Mouse (Mus musculus): Measurements from ENCODE around the gene Coq10b. TPM values are rescaled to one million over a fixed set of nuclear protein-coding genes. Genes with fewer than 3 reads are reported as not detected.
A peak's percentile ranks its signal among the peaks of the same experiment; 100 is the strongest.

Coq10b gene
- polyA plus RNA-seq, 1 experiment from 2014 or later: 22.1 TPM

- H3K36me3 ChIP-seq: peaks cover 52% of the 10 kb centered on the region
- peak within 1 kb of the TSS; percentile 94 for H3K9ac ChIP-seq
- ATAC-seq (ENCODE audit: low FRiP score, low read depth): peak; percentile 95
- H3K9me3 ChIP-seq: no peaks in the 10 kb centered on the region
- WGBS: under 1% methylated on average over 72 of the region's 76 CpGs
- peaks cover 40% of the 10 kb centered on the region for H3K4me1 ChIP-seq
- no peaks in the 10 kb centered on the region for H3K27me3 ChIP-seq
- peak within 1 kb of the TSS; percentile 91 for H3K4me3 ChIP-seq
- H3K27ac ChIP-seq: peak within 1 kb of the TSS; percentile 92
- H3K4me2 ChIP-seq (replicated peaks): peak within 1 kb of the TSS; percentile 94
These were observed 35.5 kb downstream of the Coq10b start, which contains the start of the genes Hspe1 and Hspd1 for GRCm38 (mm10) chr1:55087932-55088610. Hspe1 (plus strand) TSS chr1:55088132. Hspd1 (minus strand) TSS chr1:55088243.

GRCm38 (mm10) chr1:55088611-55089497, 36.3 kb downstream of the Coq10b start:
- H3K4me1 ChIP-seq: peaks cover 40% of the 10 kb centered on the region
- WGBS: 7% methylated on average over 16 of the region's 16 CpGs
- no peak for ATAC-seq (ENCODE audit: low FRiP score, low read depth)
- peak overlapping the region; percentile 94 for H3K9ac ChIP-seq
- H3K27me3 ChIP-seq: no peaks in the 10 kb centered on the region
- peak overlapping the region; percentile 92 for H3K27ac ChIP-seq
- H3K4me3 ChIP-seq: peak overlapping the region; percentile 91
- peaks cover 49% of the 10 kb centered on the region for H3K36me3 ChIP-seq
- H3K9me3 ChIP-seq: no peaks in the 10 kb centered on the region
- peak overlapping the region; percentile 78 for H3K4me2 ChIP-seq (replicated peaks)

GRCm38 (mm10) chr1:55089498-55090064, 37.0 kb downstream of the Coq10b start:
- WGBS: 86% methylated on average over 5 of the region's 5 CpGs
- Histone ChIP-seq H3K27me3 (no peaks in the 10 kb centered on the region), H3K9ac (peak overlapping the region; percentile 94), H3K4me2 (replicated peaks) (peak overlapping the region; percentile 78), H3K4me1 (peaks cover 37% of the 10 kb centered on the region), H3K27ac (no peak overlapping the region), H3K36me3 (peaks cover 46% of the 10 kb centered on the region), H3K4me3 (peak overlapping the region; percentile 91), H3K9me3 (no peaks in the 10 kb centered on the region)
- ATAC-seq (ENCODE audit: low FRiP score, low read depth): no peak

GRCm38 (mm10) chr1:55092056-55092455, 39.5 kb downstream of the Coq10b start:
- H3K9me3 ChIP-seq: no peaks in the 10 kb centered on the region
- peaks cover 32% of the 10 kb centered on the region for H3K36me3 ChIP-seq
- peaks cover 14% of the 10 kb centered on the region for H3K4me1 ChIP-seq
- H3K4me2 ChIP-seq (replicated peaks): no peak overlapping the region
- ATAC-seq (ENCODE audit: low FRiP score, low read depth): no peak
- no peaks in the 10 kb centered on the region for H3K27me3 ChIP-seq
- WGBS: 80% methylated on average over 2 of the region's 2 CpGs
- no peak overlapping the region for H3K4me3 ChIP-seq
- no peak overlapping the region for H3K27ac ChIP-seq
- H3K9ac ChIP-seq: no peak overlapping the region

GRCm38 (mm10) chr1:55092469-55092868, 39.9 kb downstream of the Coq10b start:
- 61% methylated on average over 1 of the region's 1 CpGs for WGBS
- Histone ChIP-seq H3K4me1 (peaks cover 14% of the 10 kb centered on the region), H3K9ac (no peak overlapping the region), H3K36me3 (peaks cover 32% of the 10 kb centered on the region), H3K27ac (no peak overlapping the region), H3K4me2 (replicated peaks) (no peak overlapping the region), H3K9me3 (no peaks in the 10 kb centered on the region), H3K4me3 (no peak overlapping the region), H3K27me3 (no peaks in the 10 kb centered on the region)
- no peak for ATAC-seq (ENCODE audit: low FRiP score, low read depth)

- no peak overlapping the region for H3K27ac ChIP-seq
- H3K4me2 ChIP-seq (replicated peaks): no peak overlapping the region
- no peak for ATAC-seq (ENCODE audit: low FRiP score, low read depth)
- no peak overlapping the region for H3K4me3 ChIP-seq
- peaks cover 4% of the 10 kb centered on the region; the same call in 1 of the 2 replicates for H3K9me3 ChIP-seq
- no peaks in the 10 kb centered on the region for H3K4me1 ChIP-seq
- 88% methylated on average over 9 of the region's 9 CpGs for WGBS
- H3K36me3 ChIP-seq: no peaks in the 10 kb centered on the region
- H3K9ac ChIP-seq: no peak overlapping the region
- H3K27me3 ChIP-seq: no peaks in the 10 kb centered on the region
These were observed 54.5 kb downstream of the Coq10b start for GRCm38 (mm10) chr1:55106919-55107585.

- H3K4me1 ChIP-seq: no peaks in the 10 kb centered on the region
- no peaks in the 10 kb centered on the region for H3K27me3 ChIP-seq
- no peak overlapping the region for H3K4me2 ChIP-seq (replicated peaks)
- no peak overlapping the region for H3K27ac ChIP-seq
- H3K4me3 ChIP-seq: no peak overlapping the region
- H3K9ac ChIP-seq: no peak overlapping the region
- H3K9me3 ChIP-seq: peaks cover 4% of the 10 kb centered on the region; the same call in 1 of the 2 replicates
- 77% methylated on average over 1 of the region's 1 CpGs for WGBS
- no peaks in the 10 kb centered on the region for H3K36me3 ChIP-seq
- no peak for ATAC-seq (ENCODE audit: low FRiP score, low read depth)
These were observed 55.1 kb downstream of the Coq10b start for GRCm38 (mm10) chr1:55107644-55108043.

GRCm38 (mm10) chr1:55108473-55108872, 55.9 kb downstream of the Coq10b start:
- H3K4me3 ChIP-seq: no peak overlapping the region
- H3K27ac ChIP-seq: no peak overlapping the region
- no peaks in the 10 kb centered on the region for H3K27me3 ChIP-seq
- no peak for ATAC-seq (ENCODE audit: low FRiP score, low read depth)
- no peaks in the 10 kb centered on the region for H3K36me3 ChIP-seq
- H3K4me1 ChIP-seq: no peaks in the 10 kb centered on the region
- H3K9me3 ChIP-seq: peaks cover 4% of the 10 kb centered on the region; the same call in 1 of the 2 replicates
- no peak overlapping the region for H3K4me2 ChIP-seq (replicated peaks)
- 54% methylated on average over 2 of the region's 2 CpGs for WGBS
- H3K9ac ChIP-seq: no peak overlapping the region

GRCm38 (mm10) chr1:55109066-55109766, 56.6 kb downstream of the Coq10b start:
- no peaks in the 10 kb centered on the region for H3K4me1 ChIP-seq
- peaks cover 4% of the 10 kb centered on the region; the same call in 1 of the 2 replicates for H3K9me3 ChIP-seq
- no peak overlapping the region for H3K9ac ChIP-seq
- H3K4me3 ChIP-seq: no peak overlapping the region
- H3K27ac ChIP-seq: no peak overlapping the region
- H3K27me3 ChIP-seq: no peaks in the 10 kb centered on the region
- no peak for ATAC-seq (ENCODE audit: low FRiP score, low read depth)
- H3K36me3 ChIP-seq: no peaks in the 10 kb centered on the region
- 91% methylated on average over 4 of the region's 4 CpGs for whole genome bisulfite sequencing
- no peak overlapping the region for H3K4me2 ChIP-seq (replicated peaks)
